Mouse (Mus musculus) neural tube, embryonic 15.5 days (tissue): ENCODE data around the gene Pradc1. TPM values are rescaled to one million over a fixed set of nuclear protein-coding genes. Genes with fewer than 3 reads are reported as not detected.

Source experiments
- ATAC-seq: fragments of 200-750 bp; cut with Nextera tagmentation; 2 replicates; pipeline ENCODE4 v1.8.0; 2017; ENCODE audit warnings: mild to moderate bottlenecking, moderate TSS enrichment, moderate library complexity; ENCODE audit not compliant: low FRiP score
- H3K27ac ChIP-seq: fragments of 300-500 bp; sonication (generic); replicated peaks from 2 replicates; pipeline ENCODE4 v1.5.1; 2015; ENCODE audit warnings: mild to moderate bottlenecking, inconsistent platforms
- H3K27me3 ChIP-seq: fragments of 300-500 bp; sonication (generic); replicated peaks from 2 replicates; pipeline ENCODE4 v1.6.1; 2015; ENCODE audit warnings: inconsistent platforms
- H3K36me3 ChIP-seq: fragments of 300-500 bp; sonication (generic); 2 replicates; pipeline ENCODE4 v1.6.1; 2015; ENCODE audit warnings: inconsistent platforms
- H3K4me1 ChIP-seq: fragments of 300-500 bp; sonication (generic); 2 replicates; pipeline ENCODE4 v1.6.1; 2015; ENCODE audit warnings: inconsistent platforms
- H3K4me2 ChIP-seq: fragments of 300-500 bp; sonication (generic); 2 replicates; pipeline ENCODE4 v1.6.1; 2015; ENCODE audit warnings: inconsistent platforms, mild to moderate bottlenecking, moderate library complexity
- H3K4me3 ChIP-seq: fragments of 300-500 bp; sonication (generic); replicated peaks from 2 replicates; pipeline ENCODE4 v1.5.1; 2015; ENCODE audit warnings: mild to moderate bottlenecking, inconsistent platforms
- H3K9ac ChIP-seq: fragments of 300-500 bp; sonication (generic); replicated peaks from 2 replicates; pipeline ENCODE4 v1.6.1; 2015; ENCODE audit warnings: mild to moderate bottlenecking, inconsistent platforms
- H3K9me3 ChIP-seq: fragments of 300-500 bp; sonication (generic); replicated peaks from 2 replicates; pipeline ENCODE4 v1.6.1; 2016; ENCODE audit warnings: inconsistent platforms
- WGBS: fragments of 180-500 bp; shearing (Covaris S2); methylation state at CpG from one replicate; pipeline ENCODE4 v1.1.7; 2015; ENCODE audit warnings: mixed read lengths; 5-methylcytosine and 5-hydroxymethylcytosine counted together
- polyA plus RNA-seq: library from polyadenylated mRNA; unstranded; fragments of >200 nt; fragmentation: Nextera tagmentation; extraction: Ambion mirVana; gene quantifications from 2 replicates; pipeline ENCODE4 v1.2.1, GENCODE M21; 2015

Gene Pradc1
- polyA plus RNA-seq, 1 experiment from 2014 or later, result 27.4 TPM

DNA sequence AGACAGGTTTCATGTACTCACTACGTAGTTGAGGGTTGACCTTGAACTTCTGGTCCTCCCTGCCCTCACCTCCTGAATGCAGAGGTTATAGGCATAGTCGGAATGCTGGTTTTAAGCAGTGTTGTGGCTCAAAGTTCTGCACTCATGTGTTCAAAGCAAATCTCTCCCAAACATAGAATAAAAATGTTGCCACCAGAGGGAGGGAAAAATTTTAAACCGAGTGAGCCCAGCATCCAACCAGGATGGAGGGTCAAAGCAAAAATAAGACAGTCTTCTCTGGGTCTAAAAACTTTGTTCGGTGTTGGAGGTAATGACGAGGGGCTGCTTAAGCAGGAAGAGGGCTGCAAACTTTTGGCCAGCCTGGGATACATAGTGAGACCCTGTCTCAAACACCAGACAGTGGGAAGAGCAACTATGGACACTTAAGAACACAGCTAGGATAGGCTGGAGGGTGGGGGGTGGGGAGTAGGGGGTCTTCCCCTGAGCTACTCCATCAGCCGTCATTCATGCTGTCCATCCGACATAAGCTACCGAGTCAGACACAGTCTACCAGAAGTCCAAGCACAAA lies 20.4 kb downstream of the Pradc1 start:
- 48% methylated on average over 8 of the region's 8 CpGs for WGBS
- no peak overlapping the region for H3K27ac ChIP-seq

DNA sequence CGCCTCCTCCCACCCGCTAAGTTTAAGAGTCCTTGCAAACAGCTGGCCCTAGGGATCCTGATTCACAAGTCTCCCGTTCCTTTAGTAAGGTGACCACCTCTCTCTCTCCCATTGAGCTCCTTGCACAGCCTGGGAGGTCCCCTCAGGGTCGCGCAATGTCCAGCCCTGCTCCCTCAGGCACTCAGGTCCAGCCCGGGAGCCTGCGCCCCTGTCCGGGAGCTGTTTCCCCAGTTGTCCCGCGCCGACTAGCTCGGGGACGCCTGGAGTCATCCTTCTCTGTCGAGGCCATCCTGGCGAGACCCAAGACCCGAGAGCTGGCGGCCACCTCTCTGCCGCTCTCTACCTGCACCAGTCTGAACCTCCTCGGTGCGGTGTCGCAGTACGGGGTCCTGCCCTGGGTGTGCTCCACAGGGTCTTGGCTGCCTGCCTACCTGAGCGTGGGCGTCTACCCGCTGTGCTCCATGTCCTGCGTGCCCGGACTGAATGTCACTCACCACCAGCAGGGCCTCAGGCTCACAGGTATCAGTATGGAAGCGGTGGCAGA lies 27.9 kb downstream of the Pradc1 start, which contains the start of gene Noto:
TSS of gene Noto (plus strand) at position 51 of the 544 bp plus-strand sequence.
- 14% methylated on average over 28 of the region's 28 CpGs for WGBS
- Histone ChIP-seq H3K4me1 (no peaks in the 10 kb centered on the region), H3K9ac (no peak within 1 kb of the TSS), H3K27me3 (peaks cover 15% of the 10 kb centered on the region), H3K4me2 (no peak within 1 kb of the TSS), H3K27ac (no peak within 1 kb of the TSS), H3K4me3 (no peak within 1 kb of the TSS), H3K36me3 (no peaks in the 10 kb centered on the region), H3K9me3 (no peaks in the 10 kb centered on the region)
- no peak for ATAC-seq

More for the DNA sequence above, 20.4 kb downstream of the Pradc1 start:
- peaks cover 18% of the 10 kb centered on the region for H3K4me1 ChIP-seq
- H3K4me3 ChIP-seq, result peak overlapping the region; percentile 94
- peak overlapping the region; percentile 89 for H3K4me2 ChIP-seq
- no peaks in the 10 kb centered on the region for H3K36me3 ChIP-seq
- ATAC-seq, result peak; percentile 74
- peak overlapping the region; percentile 80 for H3K9ac ChIP-seq
- no peaks in the 10 kb centered on the region for H3K9me3 ChIP-seq
- H3K27me3 ChIP-seq, result no peaks in the 10 kb centered on the region

DNA sequence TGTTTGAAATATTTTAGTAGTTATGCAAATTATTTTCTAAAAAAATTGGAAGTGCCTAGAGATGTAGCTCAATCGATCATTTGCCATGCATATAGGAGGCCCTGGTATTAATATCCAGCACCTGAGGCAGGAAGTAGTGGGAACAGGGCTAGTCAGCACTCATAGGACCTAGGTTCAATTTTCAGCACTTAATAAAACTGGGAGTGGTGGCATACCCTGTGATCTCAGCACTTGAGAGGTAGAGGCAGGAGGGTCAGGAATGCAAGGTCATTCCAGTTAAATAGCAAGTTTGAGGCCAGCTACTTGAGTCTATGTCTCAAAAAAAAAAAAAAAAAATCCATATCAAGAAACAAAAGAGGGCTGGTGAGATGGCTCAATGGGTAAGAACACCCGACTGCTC lies 32.6 kb downstream of the Pradc1 start:
- Histone ChIP-seq H3K4me3 (no peak overlapping the region), H3K4me2 (no peak overlapping the region), H3K4me1 (no peaks in the 10 kb centered on the region), H3K9me3 (no peaks in the 10 kb centered on the region), H3K36me3 (no peaks in the 10 kb centered on the region), H3K27ac (no peak overlapping the region), H3K9ac (no peak overlapping the region), H3K27me3 (peaks cover 14% of the 10 kb centered on the region)
- 88% methylated on average over 2 of the region's 2 CpGs for WGBS
- no peak for ATAC-seq

DNA sequence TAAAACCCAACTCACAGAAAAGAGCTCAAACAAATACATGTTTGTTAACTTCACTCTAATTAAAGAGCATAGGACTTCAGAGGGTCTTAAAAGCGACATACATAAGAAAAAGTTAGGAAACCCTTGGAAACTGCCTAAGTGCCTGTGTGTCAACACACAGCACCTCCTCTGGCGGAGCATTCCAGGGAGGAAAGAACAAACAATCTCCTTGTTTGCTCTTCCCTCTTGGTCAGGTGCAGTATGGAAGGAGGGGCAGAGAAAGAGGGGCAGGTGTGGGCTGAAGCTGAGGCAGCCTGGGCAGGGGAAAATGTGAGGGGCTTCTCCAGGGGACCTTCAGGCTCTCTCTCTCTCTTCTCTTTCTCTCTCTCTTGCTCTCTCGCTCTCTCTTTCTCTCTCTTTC lies 35.9 kb downstream of the Pradc1 start:
- WGBS, result 56% methylated on average over 3 of the region's 3 CpGs

DNA sequence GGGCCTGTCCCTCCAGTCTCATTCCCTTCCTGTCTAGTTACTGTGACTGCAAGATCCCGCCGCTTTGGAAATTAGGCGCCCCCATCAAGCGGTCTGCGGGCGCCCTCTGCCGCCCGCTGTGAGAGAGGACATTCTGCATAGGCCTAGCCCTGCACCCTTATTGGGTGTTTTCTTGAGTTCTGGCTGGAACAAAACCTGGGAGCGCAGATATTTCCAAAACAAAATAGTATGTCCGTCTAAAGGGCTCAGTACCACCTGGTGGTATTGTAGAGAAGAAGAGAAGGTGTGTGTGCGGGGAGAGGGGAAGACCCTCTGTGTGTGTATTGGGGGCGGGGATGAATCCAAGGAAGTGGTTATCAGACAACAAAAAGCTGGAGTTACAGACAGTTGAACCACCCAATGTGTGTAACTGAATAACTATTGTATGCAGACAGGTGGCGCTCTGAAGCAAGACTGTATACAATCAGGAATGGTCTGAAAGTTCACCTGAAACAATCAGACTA lies 40.9 kb downstream of the Pradc1 start:
- Histone ChIP-seq H3K27me3 (peaks cover 42% of the 10 kb centered on the region), H3K4me1 (peaks cover 5% of the 10 kb centered on the region), H3K9me3 (no peaks in the 10 kb centered on the region), H3K4me2 (0 out of 2 replicates have a peak overlapping the region, but pooled peaks have one; percentile 13), H3K4me3 (no peak overlapping the region), H3K9ac (no peak overlapping the region), H3K36me3 (no peaks in the 10 kb centered on the region), H3K27ac (no peak overlapping the region)
- 8% methylated on average over 13 of the region's 13 CpGs for WGBS
- ATAC-seq, result peak; percentile 72

More for the DNA sequence above, 35.9 kb downstream of the Pradc1 start:
- no peaks in the 10 kb centered on the region for H3K4me1 ChIP-seq
- no peaks in the 10 kb centered on the region for H3K9me3 ChIP-seq
- no peak overlapping the region for H3K4me3 ChIP-seq
- no peak overlapping the region for H3K4me2 ChIP-seq
- H3K9ac ChIP-seq, result no peak overlapping the region
- ATAC-seq, result no peak
- H3K36me3 ChIP-seq, result no peaks in the 10 kb centered on the region
- no peak overlapping the region for H3K27ac ChIP-seq
- H3K27me3 ChIP-seq, result no peaks in the 10 kb centered on the region; the same call in 1 of the 2 replicates

DNA sequence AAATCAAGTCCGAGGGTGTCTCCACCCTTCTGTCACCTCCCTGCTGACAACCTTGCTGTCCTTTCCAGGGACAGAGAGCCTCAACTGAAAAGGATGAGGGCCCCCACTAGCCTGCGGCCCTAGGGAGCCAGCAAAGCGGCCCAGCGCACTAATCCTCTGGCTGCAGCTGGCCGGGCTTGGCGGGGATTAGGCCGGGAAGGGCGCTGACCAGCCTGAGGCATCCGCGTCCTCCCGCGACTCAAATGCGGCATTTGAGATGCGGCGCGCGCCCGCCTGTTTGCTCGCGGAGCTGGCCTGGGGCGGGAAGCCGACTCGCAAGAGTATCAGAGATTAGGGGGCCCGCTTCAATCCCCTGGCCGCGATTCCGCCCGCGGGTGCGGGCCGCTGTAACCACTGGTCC lies 42.8 kb downstream of the Pradc1 start:
- H3K9me3 ChIP-seq, result no peaks in the 10 kb centered on the region
- peak overlapping the region; percentile 55 for H3K4me2 ChIP-seq
- 1% methylated on average over 31 of the region's 31 CpGs for WGBS
- H3K36me3 ChIP-seq, result no peaks in the 10 kb centered on the region
- peak overlapping the region; percentile 44 for H3K9ac ChIP-seq
- peak overlapping the region; percentile 29 for H3K4me3 ChIP-seq
- peaks cover 5% of the 10 kb centered on the region for H3K4me1 ChIP-seq
- no peak for ATAC-seq
- peaks cover 42% of the 10 kb centered on the region for H3K27me3 ChIP-seq
- H3K27ac ChIP-seq, result no peak overlapping the region

DNA sequence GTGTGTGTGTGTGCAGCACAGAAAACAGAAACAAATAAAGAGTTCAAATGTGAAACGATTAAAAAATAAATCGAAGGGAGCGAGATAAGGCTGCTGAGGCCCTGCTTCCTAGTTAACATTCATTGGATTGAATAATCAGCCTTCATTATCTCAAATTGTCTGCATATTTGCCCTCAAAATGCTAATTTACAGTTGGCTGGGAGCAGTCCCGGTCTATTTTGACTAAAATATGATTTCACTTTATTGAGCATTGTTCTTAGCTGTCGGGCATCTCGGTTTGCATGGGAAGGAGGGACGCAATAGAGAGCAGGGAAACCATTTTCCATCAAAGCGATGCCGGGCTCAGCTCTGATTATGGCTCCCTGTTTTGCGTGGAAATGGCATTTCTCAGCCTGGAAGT lies 48.7 kb downstream of the Pradc1 start:
- Histone ChIP-seq H3K27ac (peak overlapping the region; percentile 41; the same call in 1 of the 2 replicates), H3K4me3 (no peak overlapping the region), H3K4me1 (peaks cover 5% of the 10 kb centered on the region; the same call in 1 of the 2 replicates), H3K9me3 (no peaks in the 10 kb centered on the region), H3K9ac (no peak overlapping the region), H3K4me2 (no peak overlapping the region), H3K27me3 (peaks cover 17% of the 10 kb centered on the region), H3K36me3 (no peaks in the 10 kb centered on the region)
- no peak for ATAC-seq
- 60% methylated on average over 10 of the region's 10 CpGs for WGBS

DNA sequence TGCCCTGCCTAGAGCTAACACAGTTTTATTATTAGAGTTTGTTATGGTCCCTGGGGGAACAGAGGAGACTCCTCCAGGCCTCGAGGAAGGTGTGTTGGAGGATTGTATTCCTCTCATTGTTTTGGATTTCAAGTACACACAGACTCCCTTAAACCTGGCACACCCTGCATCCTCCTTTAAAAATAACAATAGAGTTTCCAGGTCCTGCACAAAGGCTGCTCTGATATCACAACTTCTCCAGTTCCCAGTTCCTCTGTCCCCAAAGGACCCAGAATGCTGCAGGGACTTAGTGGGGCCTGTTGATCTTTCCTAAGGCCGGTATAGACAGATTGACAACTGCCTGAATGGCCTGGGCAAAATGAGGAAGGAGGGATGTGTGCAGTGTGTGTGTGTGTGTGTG lies 49.2 kb downstream of the Pradc1 start:
- Histone ChIP-seq H3K4me2 (no peak overlapping the region), H3K36me3 (no peaks in the 10 kb centered on the region), H3K4me1 (peaks cover 5% of the 10 kb centered on the region; the same call in 1 of the 2 replicates), H3K9me3 (no peaks in the 10 kb centered on the region), H3K27me3 (peaks cover 12% of the 10 kb centered on the region), H3K4me3 (no peak overlapping the region), H3K27ac (peak overlapping the region; percentile 41; the same call in 1 of the 2 replicates), H3K9ac (no peak overlapping the region)
- ATAC-seq, result no peak
- WGBS, result 50% methylated on average over 2 of the region's 2 CpGs

DNA sequence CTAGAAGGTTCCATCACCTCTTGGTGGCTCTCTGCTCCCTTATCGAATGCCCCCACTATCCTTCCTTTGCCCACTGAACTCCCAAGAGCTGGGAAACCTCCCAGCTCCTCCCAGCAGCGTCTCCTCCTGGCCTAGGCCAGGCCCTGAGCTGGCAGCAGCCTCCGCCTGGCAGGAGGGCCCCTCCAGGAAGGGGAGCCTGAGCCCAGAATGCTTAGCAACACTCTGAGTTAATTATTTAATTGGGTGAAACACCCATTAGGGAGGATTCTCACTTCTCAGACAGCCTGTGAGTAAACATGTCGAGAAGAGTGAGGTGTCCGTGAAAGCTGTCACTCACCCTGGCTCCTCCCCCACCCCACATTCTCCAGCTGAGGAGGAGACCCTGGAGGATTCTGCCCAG lies 52.1 kb downstream of the Pradc1 start:
- Histone ChIP-seq H3K4me1 (peaks cover 5% of the 10 kb centered on the region; the same call in 1 of the 2 replicates), H3K9ac (no peak overlapping the region), H3K27me3 (no peaks in the 10 kb centered on the region), H3K4me2 (no peak overlapping the region), H3K4me3 (no peak overlapping the region), H3K36me3 (no peaks in the 10 kb centered on the region), H3K27ac (no peak overlapping the region), H3K9me3 (no peaks in the 10 kb centered on the region)
- WGBS, result 26% methylated on average over 5 of the region's 5 CpGs
- no peak for ATAC-seq

DNA sequence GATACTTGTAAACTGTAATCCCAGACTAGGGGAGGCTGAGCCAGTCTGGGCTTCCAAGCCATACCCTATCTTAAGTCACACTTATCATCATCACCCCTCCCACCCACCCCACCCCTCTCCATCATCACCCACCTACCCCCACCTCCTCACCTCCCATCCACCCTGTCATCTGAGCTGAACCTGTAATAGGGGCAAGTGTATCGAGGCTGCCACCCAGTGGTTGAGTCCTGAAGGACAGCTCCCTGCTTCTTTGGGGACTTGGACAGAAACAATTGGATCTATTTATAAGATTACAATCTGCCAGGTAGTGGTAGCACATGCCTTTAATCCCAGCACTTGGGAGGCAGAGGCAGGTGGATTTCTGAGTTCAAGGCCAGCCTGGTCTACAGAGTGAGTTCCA lies 54.6 kb downstream of the Pradc1 start:
- no peak overlapping the region for H3K4me3 ChIP-seq
- no peaks in the 10 kb centered on the region for H3K27me3 ChIP-seq
- WGBS, result 29% methylated on average over 1 of the region's 1 CpGs
- H3K9me3 ChIP-seq, result no peaks in the 10 kb centered on the region
- H3K4me2 ChIP-seq, result no peak overlapping the region
- H3K27ac ChIP-seq, result no peak overlapping the region
- peaks cover 5% of the 10 kb centered on the region; the same call in 1 of the 2 replicates for H3K4me1 ChIP-seq
- H3K36me3 ChIP-seq, result no peaks in the 10 kb centered on the region
- no peak overlapping the region for H3K9ac ChIP-seq
- ATAC-seq, result no peak
